Mouse (Mus musculus) embryonic facial prominence, embryonic 11.5 days (tissue): ENCODE results near the gene Lrrc19. TPM values are rescaled to one million over a fixed set of nuclear protein-coding genes. Genes with fewer than 3 reads are reported as not detected.
"Not testable (repeated sequence)": the region's sequence is repeated elsewhere in the genome, so short reads cannot be mapped to it uniquely, and the experiment has no call there.

ENCODE experiments used
- ATAC-seq: fragments of 200-750 bp; cut with Nextera tagmentation; replicated peaks from 2 replicates; pipeline ENCODE4 v1.8.0; 2017; ENCODE audit warnings: low read depth; ENCODE audit not compliant: insufficient number of reproducible peaks, low FRiP score, low TSS enrichment
- DNase-seq: peaks from one replicate; pipeline ENCODE4 v3.0.0-alpha.2; 2015; ENCODE audit warnings: low spot score
- H3K27ac ChIP-seq: fragments of 300-500 bp; sonication (generic); replicated peaks from 2 replicates; pipeline ENCODE4 v1.5.1; 2014; ENCODE audit warnings: mild to moderate bottlenecking, low read depth, low read length, control low read depth
- H3K27me3 ChIP-seq: fragments of 300-500 bp; sonication (generic); 2 replicates; pipeline ENCODE4 v1.6.1; 2014; ENCODE audit warnings: mild to moderate bottlenecking, low read length, moderate library complexity, mixed read lengths; ENCODE audit not compliant: control insufficient read depth, insufficient read depth
- H3K36me3 ChIP-seq: fragments of 300-500 bp; sonication (generic); replicated peaks from 2 replicates; pipeline ENCODE4 v1.6.1; 2014; ENCODE audit warnings: low read depth, mild to moderate bottlenecking, low read length, moderate library complexity, mixed read lengths; ENCODE audit not compliant: control insufficient read depth, insufficient read depth
- H3K4me1 ChIP-seq: fragments of 300-500 bp; sonication (generic); 2 replicates; pipeline ENCODE4 v1.6.1; 2014; ENCODE audit warnings: low read length, mixed read lengths; ENCODE audit not compliant: control insufficient read depth, insufficient read depth
- H3K4me2 ChIP-seq: fragments of 300-500 bp; sonication (generic); 2 replicates; pipeline ENCODE4 v1.6.1; 2014; ENCODE audit warnings: low read depth, mild to moderate bottlenecking, control low read depth, low read length, moderate library complexity
- H3K4me3 ChIP-seq: fragments of 300-500 bp; sonication (generic); 2 replicates; pipeline ENCODE4 v1.5.1; 2014; ENCODE audit warnings: low read depth, low read length, control low read depth
- H3K9ac ChIP-seq: fragments of 300-500 bp; sonication (generic); replicated peaks from 2 replicates; pipeline ENCODE4 v1.6.1; 2014; ENCODE audit warnings: mild to moderate bottlenecking, control low read depth, low read length
- H3K9me3 ChIP-seq: fragments of 300-500 bp; sonication (generic); replicated peaks from 2 replicates; pipeline ENCODE4 v1.6.1; 2016; ENCODE audit warnings: mild to moderate bottlenecking, low read length, inconsistent platforms, mixed read lengths; ENCODE audit not compliant: control insufficient read depth
- WGBS: fragments of 180-500 bp; shearing (Covaris S2); extraction: QIAGEN DNeasy Blood & Tissue Kit; methylation state at CpG from one replicate; pipeline ENCODE4 v1.1.7; 2014; 5-methylcytosine and 5-hydroxymethylcytosine counted together
- polyA plus RNA-seq: library from polyadenylated mRNA; unstranded; fragments of >200 nt; fragmentation: Nextera tagmentation; extraction: Ambion mirVana; gene quantifications from 2 replicates; pipeline ENCODE4 v1.2.1, GENCODE M21; 2014

Lrrc19 gene
- 0.57 and 1.1 TPM in 2 replicates for polyA plus RNA-seq

- no peak within 1 kb of the TSS for H3K4me3 ChIP-seq
- no peak within 1 kb of the TSS for H3K9ac ChIP-seq
- H3K36me3 ChIP-seq = no peaks in the 10 kb centered on the region
- ATAC-seq = no peak
- H3K4me1 ChIP-seq = no peaks in the 10 kb centered on the region
- WGBS = 84% methylated on average over 3 of the region's 3 CpGs
- no peaks in the 10 kb centered on the region for H3K9me3 ChIP-seq
- no peak within 1 kb of the TSS for H3K27ac ChIP-seq
- no peak for DNase-seq
- no peak within 1 kb of the TSS for H3K4me2 ChIP-seq
- no peaks in the 10 kb centered on the region for H3K27me3 ChIP-seq
Measured at GRCm38 (mm10) chr4:94649920-94650319, at the start of gene Lrrc19. Lrrc19 (minus strand) TSS chr4:94650144.

GRCm38 (mm10) chr4:94696368-94696767 lies 46.4 kb upstream of the Lrrc19 start:
- H3K27me3 ChIP-seq = no peaks in the 10 kb centered on the region
- ATAC-seq (no peak), DNase-seq (no peak)
- 82% methylated on average over 3 of the region's 3 CpGs for WGBS
- no peak overlapping the region for H3K4me3 ChIP-seq
- no peak overlapping the region for H3K4me2 ChIP-seq
- H3K9me3 ChIP-seq = no peaks in the 10 kb centered on the region
- H3K36me3 ChIP-seq = no peaks in the 10 kb centered on the region
- H3K27ac ChIP-seq = no peak overlapping the region
- no peak overlapping the region for H3K9ac ChIP-seq
- no peaks in the 10 kb centered on the region for H3K4me1 ChIP-seq

- H3K4me1 ChIP-seq = no peaks in the 10 kb centered on the region
- H3K27ac ChIP-seq = no peak overlapping the region
- H3K27me3 ChIP-seq = no peaks in the 10 kb centered on the region
- DNase-seq (no peak), ATAC-seq (no peak)
- no peaks in the 10 kb centered on the region for H3K9me3 ChIP-seq
- no peak overlapping the region for H3K9ac ChIP-seq
- H3K4me3 ChIP-seq = no peak overlapping the region
- 87% methylated on average over 2 of the region's 2 CpGs for WGBS
- H3K36me3 ChIP-seq = no peaks in the 10 kb centered on the region
- no peak overlapping the region for H3K4me2 ChIP-seq
Measured at GRCm38 (mm10) chr4:94692175-94692574, 42.2 kb upstream of the Lrrc19 start.

GRCm38 (mm10) chr4:94691078-94691477 lies 41.1 kb upstream of the Lrrc19 start:
- Histone ChIP-seq H3K4me2 (no peak overlapping the region), H3K9ac (no peak overlapping the region), H3K4me3 (no peak overlapping the region), H3K27ac (no peak overlapping the region), H3K27me3 (no peaks in the 10 kb centered on the region), H3K36me3 (no peaks in the 10 kb centered on the region), H3K9me3 (no peaks in the 10 kb centered on the region), H3K4me1 (no peaks in the 10 kb centered on the region)
- DNase-seq = no peak
- ATAC-seq = no peak
- 89% methylated on average over 4 of the region's 4 CpGs for WGBS

GRCm38 (mm10) chr4:94689804-94690203 lies 39.9 kb upstream of the Lrrc19 start:
- 100% methylated on average over 2 of the region's 2 CpGs for WGBS
- ATAC-seq = not testable (repeated sequence)

GRCm38 (mm10) chr4:94683305-94683704 lies 33.4 kb upstream of the Lrrc19 start:
- H3K27ac ChIP-seq = no peak overlapping the region
- no peak for ATAC-seq
- WGBS = 77% methylated on average over 5 of the region's 5 CpGs
- H3K9ac ChIP-seq = no peak overlapping the region
- H3K4me2 ChIP-seq = no peak overlapping the region
- H3K4me3 ChIP-seq = no peak overlapping the region
- H3K27me3 ChIP-seq = no peaks in the 10 kb centered on the region
- no peaks in the 10 kb centered on the region for H3K9me3 ChIP-seq
- no peak for DNase-seq
- H3K4me1 ChIP-seq = no peaks in the 10 kb centered on the region
- H3K36me3 ChIP-seq = no peaks in the 10 kb centered on the region

More at GRCm38 (mm10) chr4:94689804-94690203, 39.9 kb upstream of the Lrrc19 start:
- not testable (repeated sequence) for H3K9ac ChIP-seq, H3K27me3 ChIP-seq, H3K4me3 ChIP-seq, H3K27ac ChIP-seq, DNase-seq, H3K4me1 ChIP-seq, H3K9me3 ChIP-seq, H3K4me2 ChIP-seq, H3K36me3 ChIP-seq

- no peak overlapping the region for H3K4me2 ChIP-seq
- H3K36me3 ChIP-seq = no peaks in the 10 kb centered on the region
- ATAC-seq (no peak), DNase-seq (no peak)
- WGBS = 78% methylated on average over 1 of the region's 1 CpGs
- no peak overlapping the region for H3K9ac ChIP-seq
- H3K27ac ChIP-seq = no peak overlapping the region
- H3K4me1 ChIP-seq = no peaks in the 10 kb centered on the region
- H3K27me3 ChIP-seq = no peaks in the 10 kb centered on the region
- no peak overlapping the region for H3K4me3 ChIP-seq
- no peaks in the 10 kb centered on the region for H3K9me3 ChIP-seq
Measured at GRCm38 (mm10) chr4:94682029-94682428, 32.1 kb upstream of the Lrrc19 start.

- Histone ChIP-seq H3K9ac (no peak overlapping the region), H3K36me3 (no peaks in the 10 kb centered on the region), H3K27me3 (no peaks in the 10 kb centered on the region), H3K9me3 (no peaks in the 10 kb centered on the region), H3K27ac (no peak overlapping the region), H3K4me1 (no peaks in the 10 kb centered on the region), H3K4me3 (no peak overlapping the region), H3K4me2 (no peak overlapping the region)
- DNase-seq (no peak), ATAC-seq (no peak)
- 82% methylated on average over 2 of the region's 2 CpGs for WGBS
Measured at GRCm38 (mm10) chr4:94681181-94681580, 31.2 kb upstream of the Lrrc19 start.
